Mouse (Mus musculus) intestine, embryonic 16.5 days (tissue): ENCODE measurements around the gene Tent5b. TPM values are rescaled to one million over a fixed set of nuclear protein-coding genes. Genes with fewer than 3 reads are reported as not detected.

Source experiments
- ATAC-seq: fragments of 200-750 bp; cut with Nextera tagmentation; 2 replicates; pipeline ENCODE4 v1.8.0; 2017; ENCODE audit warnings: moderate TSS enrichment, moderate library complexity
- H3K27ac ChIP-seq: fragments of 300-500 bp; sonication (generic); 2 replicates; pipeline ENCODE4 v1.5.1; 2014; ENCODE audit warnings: mild to moderate bottlenecking, low read length
- H3K27me3 ChIP-seq: fragments of 300-500 bp; sonication (generic); replicated peaks from 2 replicates; pipeline ENCODE4 v1.6.1; 2014; ENCODE audit warnings: low read length, control low read depth, mixed read lengths; ENCODE audit not compliant: control insufficient read depth, insufficient read depth
- H3K36me3 ChIP-seq: fragments of 300-500 bp; sonication (generic); 2 replicates; pipeline ENCODE4 v1.6.1; 2014; ENCODE audit warnings: low read length, control low read depth; ENCODE audit not compliant: control insufficient read depth, insufficient read depth
- H3K4me1 ChIP-seq: fragments of 300-500 bp; sonication (generic); 2 replicates; pipeline ENCODE4 v1.6.1; 2014; ENCODE audit warnings: low read length, control low read depth, mixed read lengths; ENCODE audit not compliant: control insufficient read depth, insufficient read depth
- H3K4me2 ChIP-seq: fragments of 300-500 bp; sonication (generic); 2 replicates; pipeline ENCODE4 v1.6.1; 2014; ENCODE audit warnings: low read depth, low read length, control low read depth
- H3K4me3 ChIP-seq: fragments of 300-500 bp; sonication (generic); 2 replicates; pipeline ENCODE4 v1.5.1; 2014; ENCODE audit warnings: mild to moderate bottlenecking, low read length
- H3K9ac ChIP-seq: fragments of 300-500 bp; sonication (generic); 2 replicates; pipeline ENCODE4 v1.6.1; 2014; ENCODE audit warnings: low read depth, low read length
- H3K9me3 ChIP-seq: fragments of 300-500 bp; sonication (generic); 2 replicates; pipeline ENCODE4 v1.6.1; 2016; ENCODE audit warnings: low read length, control low read depth; ENCODE audit not compliant: control insufficient read depth
- WGBS: fragments of 180-500 bp; shearing (Covaris S2); extraction: QIAGEN DNeasy Blood & Tissue Kit; methylation state at CpG from one replicate; pipeline ENCODE4 v1.1.7; 2014; 5-methylcytosine and 5-hydroxymethylcytosine counted together
- polyA plus RNA-seq: library from polyadenylated mRNA; unstranded; fragments of >200 nt; fragmentation: Nextera tagmentation; extraction: Ambion mirVana; gene quantifications from 2 replicates; pipeline ENCODE4 v1.2.1, GENCODE M21; 2015

Tent5b gene
- polyA plus RNA-seq, 1 experiment from 2014 or later: 0.66 TPM

DNA sequence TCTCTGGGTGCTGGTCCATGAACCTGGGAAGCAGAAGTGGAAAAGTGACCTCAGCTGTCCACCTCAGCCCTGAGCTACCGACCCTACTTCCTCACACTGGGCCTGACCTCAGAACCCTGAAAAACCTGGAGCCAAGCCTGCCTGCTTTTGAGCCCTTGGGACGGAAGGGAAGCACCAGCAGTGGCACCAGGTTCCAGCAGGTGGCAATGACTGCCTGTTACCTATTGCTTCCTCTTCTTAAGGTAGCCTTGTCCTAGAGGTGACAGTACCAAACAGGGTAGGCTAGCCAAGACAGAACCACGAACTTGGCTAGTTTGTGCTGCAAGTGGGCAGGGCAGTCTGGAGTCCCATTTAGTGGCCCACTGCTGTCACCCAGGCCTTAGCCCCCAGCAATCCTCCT lies 52.8 kb downstream of the Tent5b start:
- Histone ChIP-seq H3K9ac (no peak overlapping the region), H3K4me1 (peaks cover 14% of the 10 kb centered on the region), H3K4me2 (no peak overlapping the region), H3K4me3 (no peak overlapping the region), H3K27me3 (no peaks in the 10 kb centered on the region), H3K36me3 (peaks cover 32% of the 10 kb centered on the region), H3K27ac (no peak overlapping the region), H3K9me3 (no peaks in the 10 kb centered on the region)
- WGBS: 77% methylated on average over 3 of the region's 3 CpGs
- ATAC-seq: no peak

DNA sequence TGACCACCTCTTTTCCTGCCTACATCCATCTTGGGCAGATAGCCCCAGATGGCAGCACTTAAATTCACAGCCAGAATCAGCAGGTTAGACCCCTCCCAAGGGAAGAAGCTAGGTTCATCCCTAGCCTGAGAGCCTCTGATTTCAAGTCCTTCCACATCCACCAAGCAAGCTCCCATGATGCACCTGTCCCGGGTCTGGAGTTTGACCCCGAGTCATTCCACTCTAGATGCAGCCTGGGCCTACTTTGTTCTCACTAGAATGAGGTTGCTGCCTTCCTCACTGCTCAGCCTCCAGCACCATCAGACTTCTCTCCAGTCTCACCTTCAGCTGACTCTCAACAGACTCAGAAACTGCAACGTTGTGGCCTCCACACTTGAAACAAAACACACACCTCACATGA lies 56.1 kb downstream of the Tent5b start:
- Histone ChIP-seq H3K9ac (peak overlapping the region; percentile 12; the same call in 1 of the 2 replicates), H3K27me3 (no peaks in the 10 kb centered on the region), H3K27ac (peak overlapping the region; percentile 80), H3K9me3 (no peaks in the 10 kb centered on the region), H3K36me3 (peaks cover 27% of the 10 kb centered on the region), H3K4me1 (peaks cover 9% of the 10 kb centered on the region; the same call in 1 of the 2 replicates), H3K4me2 (no peak overlapping the region), H3K4me3 (no peak overlapping the region)
- peak; percentile 22; the same call in 1 of the 2 replicates for ATAC-seq
- 81% methylated on average over 3 of the region's 3 CpGs for WGBS

DNA sequence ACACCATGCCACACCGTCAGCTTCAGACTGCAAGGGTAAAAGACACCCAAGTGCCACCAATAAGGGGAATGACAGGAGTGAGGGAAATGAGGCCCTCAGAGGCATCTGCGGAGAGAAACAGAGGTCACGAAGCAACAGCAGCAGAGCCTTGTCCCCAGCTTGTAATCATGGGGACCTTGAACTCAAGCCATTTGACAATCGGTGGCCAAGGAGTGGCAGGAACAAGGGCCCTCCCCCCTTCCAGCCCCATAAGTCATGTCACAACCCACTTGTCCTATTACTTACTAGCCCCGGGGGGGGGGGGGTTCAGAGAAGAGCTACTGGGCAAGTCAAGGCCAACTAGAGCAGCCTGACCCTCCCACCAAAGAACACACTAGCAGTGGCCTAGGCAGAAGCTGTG lies 56.7 kb downstream of the Tent5b start:
- H3K4me3 ChIP-seq: no peak overlapping the region
- H3K27me3 ChIP-seq: no peaks in the 10 kb centered on the region
- WGBS: 77% methylated on average over 5 of the region's 5 CpGs
- peak overlapping the region; percentile 80 for H3K27ac ChIP-seq
- H3K36me3 ChIP-seq: peaks cover 27% of the 10 kb centered on the region
- peak; percentile 45; the same call in 1 of the 2 replicates for ATAC-seq
- peak overlapping the region; percentile 12; the same call in 1 of the 2 replicates for H3K9ac ChIP-seq
- H3K4me2 ChIP-seq: no peak overlapping the region
- H3K9me3 ChIP-seq: no peaks in the 10 kb centered on the region
- peaks cover 9% of the 10 kb centered on the region; the same call in 1 of the 2 replicates for H3K4me1 ChIP-seq

Other genes with a start within 250 kb of the Tent5b start
- 2.4 and 2.8 TPM in 2 replicates for gene Map3k6, start 239.3 kb upstream of the Tent5b start, polyA plus RNA-seq
- 3.0 and 4.0 TPM in 2 replicates for gene Sytl1, start 217.0 kb upstream of the Tent5b start, polyA plus RNA-seq
- gene Tmem222, start 202.3 kb upstream of the Tent5b start, polyA plus RNA-seq: 69.8 and 75.7 TPM in 2 replicates
- gene Wdtc1, start 126.7 kb upstream of the Tent5b start, polyA plus RNA-seq: 11.4 and 12.8 TPM in 2 replicates
- gene Slc9a1, start 110.4 kb upstream of the Tent5b start, polyA plus RNA-seq: 9.1 and 9.2 TPM in 2 replicates
- gene Trnp1, start 18.4 kb downstream of the Tent5b start, polyA plus RNA-seq: 0.70 and 0.81 TPM in 2 replicates
- 55.3 and 59.9 TPM in 2 replicates for gene Kdf1, start 38.8 kb downstream of the Tent5b start, polyA plus RNA-seq
- gene Nudc, start 65.9 kb downstream of the Tent5b start, polyA plus RNA-seq: 214 and 228 TPM in 2 replicates
- gene Nr0b2, start 73.2 kb downstream of the Tent5b start, polyA plus RNA-seq: 9.2 and 10.3 TPM in 2 replicates
- 5.5 and 7.5 TPM in 2 replicates for gene Gpatch3, start 94.6 kb downstream of the Tent5b start, polyA plus RNA-seq
- gene Gpn2, start 104.2 kb downstream of the Tent5b start, polyA plus RNA-seq: 17.1 and 17.3 TPM in 2 replicates
- gene Sfn, start 122.0 kb downstream of the Tent5b start, polyA plus RNA-seq: 50.1 and 59.9 TPM in 2 replicates
- gene Zdhhc18, start 170.0 kb downstream of the Tent5b start, polyA plus RNA-seq: 1.3 and 1.6 TPM in 2 replicates
- gene Pigv, start 192.5 kb downstream of the Tent5b start, polyA plus RNA-seq: 16.6 and 18.5 TPM in 2 replicates